Mouse (Mus musculus): Measurements from ENCODE around the gene Dgki. TPM values are rescaled to one million over a fixed set of nuclear protein-coding genes. Genes with fewer than 3 reads are reported as not detected.
"Not testable (repeated sequence)": the region's sequence is repeated elsewhere in the genome, so short reads cannot be mapped to it uniquely, and the experiment has no call there.

Dgki gene
- polyA plus RNA-seq, 1 experiment from 2014 or later, result 0.18 TPM

GRCm38 (mm10) chr6:37142991-37143866 lies 156.8 kb downstream of the Dgki start:
- no peaks in the 10 kb centered on the region for H3K4me1 ChIP-seq (replicated peaks; ENCODE audit: control insufficient read depth, insufficient read depth, low read length)
- no peak overlapping the region for H3K4me3 ChIP-seq (ENCODE audit: low read depth, low read length)
- H3K4me2 ChIP-seq, result no peak overlapping the region
- H3K9ac ChIP-seq (ENCODE audit: low read depth, low read length), result no peak overlapping the region
- H3K9me3 ChIP-seq (ENCODE audit: control insufficient read depth, low read length), result no peaks in the 10 kb centered on the region
- 75% methylated on average over 11 of the region's 11 CpGs for WGBS
- DNase-seq (ENCODE audit: low spot score) (no peak), ATAC-seq (replicated peaks; ENCODE audit: low FRiP score) (no peak)
- H3K36me3 ChIP-seq (ENCODE audit: control insufficient read depth, insufficient read depth, low read length), result no peaks in the 10 kb centered on the region
- no peaks in the 10 kb centered on the region for H3K27me3 ChIP-seq (replicated peaks; ENCODE audit: control insufficient read depth, insufficient read depth, low read length)
- no peak overlapping the region for H3K27ac ChIP-seq (ENCODE audit: low read depth, low read length)

- Histone ChIP-seq H3K9me3 (ENCODE audit: control insufficient read depth, low read length) (no peaks in the 10 kb centered on the region), H3K36me3 (ENCODE audit: control insufficient read depth, insufficient read depth, low read length) (no peaks in the 10 kb centered on the region), H3K9ac (ENCODE audit: low read depth, low read length) (no peak overlapping the region), H3K4me1 (replicated peaks; ENCODE audit: control insufficient read depth, insufficient read depth, low read length) (no peaks in the 10 kb centered on the region), H3K4me3 (ENCODE audit: low read depth, low read length) (no peak overlapping the region), H3K4me2 (no peak overlapping the region), H3K27me3 (replicated peaks; ENCODE audit: control insufficient read depth, insufficient read depth, low read length) (no peaks in the 10 kb centered on the region), H3K27ac (ENCODE audit: low read depth, low read length) (no peak overlapping the region)
- no peak for ATAC-seq (replicated peaks; ENCODE audit: low FRiP score)
- DNase-seq (ENCODE audit: low spot score), result no peak
Measured at GRCm38 (mm10) chr6:37138816-37139215, 161.2 kb downstream of the Dgki start.

DNA sequence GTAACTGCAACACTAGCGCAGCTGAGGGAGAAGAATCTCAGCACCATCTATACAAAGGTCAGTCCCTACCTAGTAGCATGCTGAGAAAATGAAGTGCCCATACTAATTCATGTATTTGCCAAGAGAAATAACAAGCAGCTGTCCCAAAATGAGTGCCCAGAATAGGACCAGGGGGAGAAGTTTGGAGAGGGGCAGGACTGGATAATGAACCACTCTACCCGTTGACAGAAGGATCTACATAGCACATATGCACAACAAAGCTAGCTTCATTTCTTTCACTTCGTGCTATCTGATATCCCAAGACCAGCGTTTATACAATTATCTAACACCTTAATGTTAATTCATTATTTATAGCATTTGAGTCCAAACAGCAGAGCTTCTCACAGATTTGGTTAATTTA lies 168.7 kb downstream of the Dgki start:
- 78% methylated on average over 4 of the region's 4 CpGs for WGBS
- H3K4me1 ChIP-seq (replicated peaks; ENCODE audit: control insufficient read depth, insufficient read depth, low read length), result no peaks in the 10 kb centered on the region
- ATAC-seq (replicated peaks; ENCODE audit: low FRiP score), result no peak

DNA sequence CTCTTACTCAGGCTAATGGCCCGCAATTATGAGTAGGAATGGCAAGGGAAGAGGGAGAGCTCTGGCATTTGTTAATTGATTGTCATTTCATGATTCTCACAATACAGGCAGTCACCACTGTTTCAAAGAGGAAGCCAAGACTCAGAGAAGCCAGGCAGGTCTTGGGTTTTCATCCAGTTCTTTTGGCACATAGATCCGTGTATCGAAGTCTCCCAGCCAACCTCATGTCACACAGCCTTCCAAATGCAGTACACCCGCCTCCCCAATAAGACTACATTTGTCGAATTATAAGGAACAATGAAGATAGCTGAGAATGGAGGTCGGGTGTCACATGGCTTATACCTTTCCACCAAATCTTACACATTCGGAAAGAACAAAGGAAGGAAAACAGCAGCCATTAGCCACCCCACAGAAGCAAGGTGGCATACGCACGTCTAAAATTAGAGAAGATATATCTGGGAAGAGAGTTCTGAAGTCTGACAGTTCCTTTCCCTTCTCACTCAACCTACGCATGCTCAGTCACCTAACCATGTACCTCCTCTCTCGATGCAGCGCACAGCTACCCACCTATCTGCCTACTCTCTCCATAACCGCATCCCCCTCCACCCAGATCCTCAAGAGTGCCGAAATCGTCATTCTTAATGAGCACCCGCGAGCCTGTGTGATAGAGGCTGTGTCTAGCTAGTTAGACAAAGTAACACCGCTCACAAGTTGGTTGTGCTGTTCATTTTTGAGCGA lies 179.4 kb downstream of the Dgki start:
- Histone ChIP-seq H3K4me2 (no peak overlapping the region), H3K4me3 (ENCODE audit: low read depth, low read length) (no peak overlapping the region), H3K27me3 (replicated peaks; ENCODE audit: control insufficient read depth, insufficient read depth, low read length) (no peaks in the 10 kb centered on the region), H3K4me1 (replicated peaks; ENCODE audit: control insufficient read depth, insufficient read depth, low read length) (no peaks in the 10 kb centered on the region), H3K9me3 (ENCODE audit: control insufficient read depth, low read length) (no peaks in the 10 kb centered on the region), H3K9ac (ENCODE audit: low read depth, low read length) (no peak overlapping the region), H3K36me3 (ENCODE audit: control insufficient read depth, insufficient read depth, low read length) (no peaks in the 10 kb centered on the region), H3K27ac (ENCODE audit: low read depth, low read length) (no peak overlapping the region)
- no peak for DNase-seq (ENCODE audit: low spot score)
- 87% methylated on average over 19 of the region's 19 CpGs for WGBS
- ATAC-seq (replicated peaks; ENCODE audit: low FRiP score), result no peak

More for the DNA sequence above, 168.7 kb downstream of the Dgki start:
- H3K9ac ChIP-seq (ENCODE audit: low read depth, low read length), result no peak overlapping the region
- no peaks in the 10 kb centered on the region for H3K27me3 ChIP-seq (replicated peaks; ENCODE audit: control insufficient read depth, insufficient read depth, low read length)
- H3K36me3 ChIP-seq (ENCODE audit: control insufficient read depth, insufficient read depth, low read length), result no peaks in the 10 kb centered on the region
- H3K27ac ChIP-seq (ENCODE audit: low read depth, low read length), result no peak overlapping the region
- no peak overlapping the region for H3K4me3 ChIP-seq (ENCODE audit: low read depth, low read length)
- H3K4me2 ChIP-seq, result no peak overlapping the region
- H3K9me3 ChIP-seq (ENCODE audit: control insufficient read depth, low read length), result no peaks in the 10 kb centered on the region
- no peak for DNase-seq (ENCODE audit: low spot score)

DNA sequence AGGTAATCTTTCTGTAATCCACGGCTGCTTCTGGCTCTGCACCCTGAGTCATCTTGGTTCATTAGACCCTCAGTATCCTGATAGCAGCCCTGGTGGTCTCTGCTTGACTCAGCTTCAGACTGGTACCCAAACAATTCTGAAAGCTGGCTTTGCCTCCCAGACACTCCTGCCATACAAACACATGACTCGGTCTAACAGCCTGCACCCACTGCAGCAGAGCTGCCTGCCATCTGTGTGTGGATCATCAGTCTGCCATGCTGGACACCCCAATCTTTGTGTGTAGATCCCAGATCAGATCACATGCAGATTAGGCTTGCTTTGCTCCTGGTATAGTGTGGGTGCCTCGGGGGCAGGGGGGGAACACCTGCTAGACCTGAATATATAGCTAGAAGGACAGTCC lies 180.8 kb downstream of the Dgki start:
- ATAC-seq (replicated peaks; ENCODE audit: low FRiP score), result no peak
- no peak overlapping the region for H3K9ac ChIP-seq (ENCODE audit: low read depth, low read length)
- H3K4me1 ChIP-seq (replicated peaks; ENCODE audit: control insufficient read depth, insufficient read depth, low read length), result no peaks in the 10 kb centered on the region
- WGBS, result 66% methylated on average over 3 of the region's 3 CpGs
- no peak for DNase-seq (ENCODE audit: low spot score)
- no peaks in the 10 kb centered on the region for H3K27me3 ChIP-seq (replicated peaks; ENCODE audit: control insufficient read depth, insufficient read depth, low read length)
- no peak overlapping the region for H3K4me2 ChIP-seq
- no peaks in the 10 kb centered on the region for H3K9me3 ChIP-seq (ENCODE audit: control insufficient read depth, low read length)
- H3K4me3 ChIP-seq (ENCODE audit: low read depth, low read length), result no peak overlapping the region
- no peaks in the 10 kb centered on the region for H3K36me3 ChIP-seq (ENCODE audit: control insufficient read depth, insufficient read depth, low read length)
- H3K27ac ChIP-seq (ENCODE audit: low read depth, low read length), result no peak overlapping the region

DNA sequence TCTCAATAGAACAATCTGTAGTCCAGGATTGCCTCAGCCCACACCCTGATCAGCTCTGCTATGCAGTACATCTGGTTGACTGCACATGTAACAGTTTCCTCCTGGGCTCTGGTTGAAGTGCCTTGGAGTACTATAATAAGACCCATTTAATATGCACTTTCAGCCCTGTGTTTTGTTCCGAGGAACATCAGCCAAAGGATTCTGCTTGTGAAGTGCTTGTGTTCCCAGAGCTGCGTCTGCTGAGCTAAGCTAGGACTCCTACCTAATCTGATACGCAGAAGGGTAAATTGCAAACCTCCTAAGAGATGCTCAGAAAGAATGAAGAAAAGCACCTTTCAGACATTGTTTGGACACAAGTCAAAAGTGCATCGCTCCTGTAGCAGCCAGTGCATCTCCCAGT lies 186.9 kb downstream of the Dgki start:
- Histone ChIP-seq H3K9ac (ENCODE audit: low read depth, low read length) (no peak overlapping the region), H3K4me3 (ENCODE audit: low read depth, low read length) (no peak overlapping the region), H3K4me2 (no peak overlapping the region), H3K4me1 (replicated peaks; ENCODE audit: control insufficient read depth, insufficient read depth, low read length) (no peaks in the 10 kb centered on the region), H3K27ac (ENCODE audit: low read depth, low read length) (no peak overlapping the region), H3K9me3 (ENCODE audit: control insufficient read depth, low read length) (no peaks in the 10 kb centered on the region), H3K27me3 (replicated peaks; ENCODE audit: control insufficient read depth, insufficient read depth, low read length) (no peaks in the 10 kb centered on the region), H3K36me3 (ENCODE audit: control insufficient read depth, insufficient read depth, low read length) (no peaks in the 10 kb centered on the region)
- WGBS, result 91% methylated on average over 4 of the region's 4 CpGs
- no peak for ATAC-seq (replicated peaks; ENCODE audit: low FRiP score)
- DNase-seq (ENCODE audit: low spot score), result no peak

GRCm38 (mm10) chr6:37106236-37106635 lies 193.7 kb downstream of the Dgki start:
- not testable (repeated sequence) for DNase-seq (ENCODE audit: low spot score); H3K9me3 ChIP-seq (ENCODE audit: control insufficient read depth, low read length); ATAC-seq (replicated peaks; ENCODE audit: low FRiP score); H3K4me1 ChIP-seq (replicated peaks; ENCODE audit: control insufficient read depth, insufficient read depth, low read length); H3K36me3 ChIP-seq (ENCODE audit: control insufficient read depth, insufficient read depth, low read length); H3K27me3 ChIP-seq (replicated peaks; ENCODE audit: control insufficient read depth, insufficient read depth, low read length); H3K4me3 ChIP-seq (ENCODE audit: low read depth, low read length); H3K27ac ChIP-seq (ENCODE audit: low read depth, low read length); H3K4me2 ChIP-seq; H3K9ac ChIP-seq (ENCODE audit: low read depth, low read length)
- WGBS, result 88% methylated on average over 6 of the region's 6 CpGs

DNA sequence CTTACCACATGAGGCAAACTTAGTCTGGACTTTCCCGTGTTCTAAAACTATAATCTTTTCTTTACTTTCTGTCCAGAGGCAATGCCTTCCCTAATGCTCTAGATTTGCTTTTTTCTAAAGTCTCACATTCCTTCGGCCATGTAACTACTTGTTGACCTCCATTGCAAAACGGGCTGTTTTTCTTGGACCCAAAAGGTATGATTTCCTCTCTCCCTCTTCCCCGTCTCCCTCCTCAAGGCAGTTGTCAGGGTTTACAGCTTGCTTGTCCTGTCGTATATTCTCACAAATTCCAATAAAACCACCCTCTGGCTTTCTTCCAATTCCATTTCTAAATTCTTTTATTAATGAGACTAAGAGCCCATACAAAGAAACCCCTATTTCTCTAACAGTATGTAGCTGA lies 199.6 kb downstream of the Dgki start:
- WGBS, result 81% methylated on average over 5 of the region's 5 CpGs
- Histone ChIP-seq H3K4me2 (no peak overlapping the region), H3K9ac (ENCODE audit: low read depth, low read length) (no peak overlapping the region), H3K27me3 (replicated peaks; ENCODE audit: control insufficient read depth, insufficient read depth, low read length) (no peaks in the 10 kb centered on the region), H3K9me3 (ENCODE audit: control insufficient read depth, low read length) (no peaks in the 10 kb centered on the region), H3K27ac (ENCODE audit: low read depth, low read length) (no peak overlapping the region), H3K36me3 (ENCODE audit: control insufficient read depth, insufficient read depth, low read length) (no peaks in the 10 kb centered on the region), H3K4me3 (ENCODE audit: low read depth, low read length) (no peak overlapping the region), H3K4me1 (replicated peaks; ENCODE audit: control insufficient read depth, insufficient read depth, low read length) (no peaks in the 10 kb centered on the region)
- DNase-seq (ENCODE audit: low spot score) (no peak), ATAC-seq (replicated peaks; ENCODE audit: low FRiP score) (no peak)
